Mouse (Mus musculus) liver, adult 2 months (tissue): ENCODE data around the gene Ildr1.

Experiments
- CTCF ChIP-seq: fragments of 200-500 bp; IDR thresholded peaks from 2 replicates; pipeline ENCODE4 v1.5.1; 2011; ENCODE audit warnings: low read depth, low read length, control low read depth
- POLR2A ChIP-seq: fragments of 200-500 bp; IDR thresholded peaks from 2 replicates; pipeline ENCODE4 v1.6.1; 2011; ENCODE audit warnings: low read length, control low read depth; ENCODE audit not compliant: insufficient read depth; ENCODE audit errors: extremely low read depth

- TF ChIP-seq CTCF (no peak), POLR2A (no peak)
Observed at GRCm38 (mm10) chr16:36684325-36684918, 9.4 kb upstream of the Ildr1 start.
